Mouse (Mus musculus) layer of hippocampus, adult 8-10 months (tissue): ENCODE results near the gene Cyp2d10. TPM values are rescaled to one million over a fixed set of nuclear protein-coding genes. Genes with fewer than 3 reads are reported as not detected.
"Not testable (repeated sequence)": the region's sequence is repeated elsewhere in the genome, so short reads cannot be mapped to it uniquely, and the experiment has no call there.

Experiments
- DNase-seq, 2 experiments: peaks; one replicate each; pipeline ENCODE4 v3.0.0; 2022; ENCODE audit warnings: low spot score in 2 of 2
- total RNA-seq, 4 experiments: library from RNA; stranded (reverse); gene quantifications; 2 replicates each; pipeline ENCODE4 v1.2.4; 2022

Cyp2d10 gene
- total RNA-seq = 1 to 10 TPM in 2 of 4 experiments, under 1 TPM in 1, not detected in 1; 0.41 to 1.2 (median 1.0) TPM

- no peak for DNase-seq
Observed at GRCm38 (mm10) chr15:82406981-82407380, at the start of gene Cyp2d10. Gene Cyp2d10 (minus strand): TSS chr15:82407195.

- not testable (repeated sequence) for DNase-seq
Observed at GRCm38 (mm10) chr15:82456086-82456790, 49.2 kb upstream of the Cyp2d10 start.

- DNase-seq = not testable (repeated sequence)
Observed at GRCm38 (mm10) chr15:82453501-82453900, 46.5 kb upstream of the Cyp2d10 start.

- DNase-seq = not testable (repeated sequence)
Observed at GRCm38 (mm10) chr15:82452133-82452532, 45.1 kb upstream of the Cyp2d10 start.

GRCm38 (mm10) chr15:82450045-82450444, 43.0 kb upstream of the Cyp2d10 start:
- DNase-seq = not testable (repeated sequence)

- DNase-seq = no peak
Observed at GRCm38 (mm10) chr15:82445196-82445595, 38.2 kb upstream of the Cyp2d10 start.

GRCm38 (mm10) chr15:82443658-82444057, 36.7 kb upstream of the Cyp2d10 start:
- no peak for DNase-seq

GRCm38 (mm10) chr15:82437975-82438617, 31.1 kb upstream of the Cyp2d10 start:
- no peak for DNase-seq

GRCm38 (mm10) chr15:82435606-82436005, 28.6 kb upstream of the Cyp2d10 start:
- no peak for DNase-seq

GRCm38 (mm10) chr15:82435011-82435410, 28.0 kb upstream of the Cyp2d10 start:
- DNase-seq = no peak

- no peak for DNase-seq
Observed at GRCm38 (mm10) chr15:82434541-82434940, 27.5 kb upstream of the Cyp2d10 start.

GRCm38 (mm10) chr15:82433621-82434020, 26.6 kb upstream of the Cyp2d10 start:
- no peak for DNase-seq

GRCm38 (mm10) chr15:82433137-82433536, 26.1 kb upstream of the Cyp2d10 start, which contains the start of gene Cyp2d9:
Gene Cyp2d9 (plus strand): TSS chr15:82433437.
- no peak for DNase-seq

- no peak for DNase-seq
Observed at GRCm38 (mm10) chr15:82423471-82423870, 16.5 kb upstream of the Cyp2d10 start.

- no peak for DNase-seq
Observed at GRCm38 (mm10) chr15:82422935-82423334, 15.9 kb upstream of the Cyp2d10 start.

- no peak for DNase-seq
Observed at GRCm38 (mm10) chr15:82418616-82419015, 11.6 kb upstream of the Cyp2d10 start.

- DNase-seq = peak; percentile 85 to 90
Observed at GRCm38 (mm10) chr15:82416797-82417789, 10.1 kb upstream of the Cyp2d10 start.

- DNase-seq = no peak
Observed at GRCm38 (mm10) chr15:82407536-82407935, 541 bp upstream of the Cyp2d10 start.

GRCm38 (mm10) chr15:82404163-82404562, 2.8 kb downstream of the Cyp2d10 start:
- DNase-seq = no peak

GRCm38 (mm10) chr15:82403606-82404005, 3.4 kb downstream of the Cyp2d10 start:
- DNase-seq = no peak

- no peak for DNase-seq
Observed at GRCm38 (mm10) chr15:82402741-82403140, 4.3 kb downstream of the Cyp2d10 start.
